Mouse (Mus musculus): ENCODE results near the gene Trim12c. TPM values are rescaled to one million over a fixed set of nuclear protein-coding genes. Genes with fewer than 3 reads are reported as not detected.

Gene Trim12c
- total RNA-seq (2014; fragmentation: Nextera tagmentation), result 20.3 and 20.5 TPM in 2 replicates
- 45.8 and 61.2 TPM in 2 replicates for total RNA-seq (2017)
- polyA plus RNA-seq (2012), result 0.68 and 1.3 TPM in 2 replicates

DNA sequence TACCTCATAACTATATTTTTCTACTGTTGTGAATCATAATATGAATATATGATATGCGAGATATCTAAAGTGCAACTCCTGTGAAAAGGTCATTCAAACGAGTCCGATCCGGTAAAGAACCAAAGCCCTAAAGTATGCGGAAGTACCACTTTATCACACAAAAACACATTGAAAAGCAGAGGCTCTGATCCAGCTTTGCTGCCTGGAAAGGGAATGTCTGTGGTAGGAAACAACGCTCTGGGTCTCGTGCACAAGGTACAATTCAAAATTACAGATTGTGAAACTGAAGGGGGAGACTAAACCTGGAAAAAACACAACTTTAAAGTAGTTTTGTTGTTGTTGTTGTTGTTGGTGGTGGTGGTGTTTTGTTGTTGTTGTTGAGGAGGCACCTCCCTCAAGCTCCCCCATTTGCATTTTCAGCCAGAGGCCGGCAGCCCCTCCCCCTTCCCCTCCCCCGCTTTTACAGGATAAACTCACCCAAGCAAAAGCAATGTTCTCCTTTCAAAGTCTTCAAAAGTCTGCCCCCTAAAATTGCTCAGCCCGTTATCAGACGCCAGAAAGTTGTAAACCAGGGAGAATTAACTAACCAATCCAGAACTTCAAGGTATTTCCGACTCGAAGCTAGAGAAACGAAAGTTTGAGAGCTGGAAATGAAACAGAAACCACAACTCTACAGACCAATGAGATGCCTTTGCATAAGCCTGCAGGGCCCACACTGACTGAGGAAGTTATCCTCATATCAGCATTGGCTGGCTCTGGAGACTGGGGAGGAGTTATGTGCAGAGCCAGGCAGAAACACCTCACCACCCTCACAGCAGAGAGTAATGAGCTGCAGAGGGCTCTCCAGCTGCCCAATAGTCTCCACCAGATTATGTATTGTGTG, at the start of gene Trim12c:
Gene Trim12c (minus strand): TSS at position 646 of the 883 bp plus-strand sequence.
- DNase-seq (ENCODE audit: low spot score) (peak; percentile 67), ATAC-seq (ENCODE audit: extremely low read depth, insufficient number of reproducible peaks, low FRiP score, poor library complexity, severe bottlenecking) (peak; percentile 99)
- H3K4me1 ChIP-seq (ENCODE audit: insufficient read depth, low read depth, low read length), result peaks cover 9% of the 10 kb centered on the region; the same call in 1 of the 2 replicates
- no peaks in the 10 kb centered on the region for H3K27me3 ChIP-seq (ENCODE audit: insufficient read depth, low read length)
- no peaks in the 10 kb centered on the region for H3K9me3 ChIP-seq (replicated peaks)
- TF ChIP-seq TAL1 (conservative IDR thresholded peaks at IDR 0.05; ENCODE audit: low read depth, low read length) (peak; percentile 58), POLR2AphosphoS5 (IDR thresholded peaks at IDR 0.05; ENCODE audit: insufficient replicate concordance, low read depth, low read length) (no peak), CTCF (IDR thresholded peaks at IDR 0.05; ENCODE audit: low read depth, low read length) (no peak)
- peak within 1 kb of the TSS; percentile 69 for H3K4me3 ChIP-seq (ENCODE audit: low read depth, low read length)
- H3K36me3 ChIP-seq (replicated peaks), result peaks cover 2% of the 10 kb centered on the region

DNA sequence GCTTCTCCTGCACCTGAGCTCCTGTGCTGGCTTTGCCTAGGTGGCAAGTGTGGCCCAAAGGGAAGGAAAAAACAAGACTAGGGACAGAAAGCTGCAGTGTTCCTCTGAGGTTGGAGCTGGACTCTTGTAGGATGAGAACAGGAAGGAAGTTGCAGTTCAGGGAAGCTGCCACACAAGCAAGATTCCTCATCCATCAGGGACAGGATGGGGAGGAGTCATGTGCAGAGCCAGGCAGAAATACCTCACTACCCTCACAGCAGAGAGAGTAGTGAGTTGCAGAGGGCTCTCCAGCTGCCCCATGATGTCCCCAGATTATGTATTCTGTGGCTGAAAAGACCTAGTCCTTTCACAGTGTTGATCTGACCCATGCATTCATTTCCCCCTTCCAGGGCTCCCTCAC, 48.0 kb upstream of the Trim12c start:
- Histone ChIP-seq H3K36me3 (replicated peaks) (no peaks in the 10 kb centered on the region), H3K4me1 (ENCODE audit: insufficient read depth, low read depth, low read length) (no peaks in the 10 kb centered on the region; the same call in 1 of the 2 replicates), H3K4me3 (ENCODE audit: low read depth, low read length) (no peak overlapping the region), H3K27me3 (ENCODE audit: insufficient read depth, low read length) (no peaks in the 10 kb centered on the region), H3K9me3 (replicated peaks) (no peaks in the 10 kb centered on the region)
- DNase-seq (ENCODE audit: low spot score) (no peak), ATAC-seq (ENCODE audit: extremely low read depth, insufficient number of reproducible peaks, low FRiP score, poor library complexity, severe bottlenecking) (no peak)
- TF ChIP-seq GATA2 (IDR thresholded peaks at IDR 0.05; ENCODE audit: borderline replicate concordance, low read depth, low read length) (no peak), GATA1 (IDR thresholded peaks at IDR 0.05; ENCODE audit: borderline replicate concordance, low read length) (no peak), TAL1 (conservative IDR thresholded peaks at IDR 0.05; ENCODE audit: low read depth, low read length) (no peak), CTCF (IDR thresholded peaks at IDR 0.05; ENCODE audit: low read depth, low read length) (no peak), POLR2AphosphoS5 (IDR thresholded peaks at IDR 0.05; ENCODE audit: insufficient replicate concordance, low read depth, low read length) (no peak)

GRCm38 (mm10) chr7:104400698-104401097, 47.5 kb upstream of the Trim12c start, which contains the start of gene Trim30c:
Gene Trim30c (minus strand): TSS chr7:104400837.
- H3K9me3 ChIP-seq (replicated peaks), result no peaks in the 10 kb centered on the region
- no peak within 1 kb of the TSS for H3K4me3 ChIP-seq (ENCODE audit: low read depth, low read length)
- DNase-seq (ENCODE audit: low spot score) (no peak), ATAC-seq (ENCODE audit: extremely low read depth, insufficient number of reproducible peaks, low FRiP score, poor library complexity, severe bottlenecking) (no peak)
- H3K36me3 ChIP-seq (replicated peaks), result no peaks in the 10 kb centered on the region
- no peaks in the 10 kb centered on the region for H3K27me3 ChIP-seq (ENCODE audit: insufficient read depth, low read length)
- H3K4me1 ChIP-seq (ENCODE audit: insufficient read depth, low read depth, low read length), result no peaks in the 10 kb centered on the region; the same call in 1 of the 2 replicates
- TF ChIP-seq GATA1 (IDR thresholded peaks at IDR 0.05; ENCODE audit: borderline replicate concordance, low read length), result no peak
- TF ChIP-seq CTCF (IDR thresholded peaks at IDR 0.05; ENCODE audit: low read depth, low read length), result no peak
- TF ChIP-seq POLR2AphosphoS5 (IDR thresholded peaks at IDR 0.05; ENCODE audit: insufficient replicate concordance, low read depth, low read length), result no peak
- no peak for TF ChIP-seq TAL1 (conservative IDR thresholded peaks at IDR 0.05; ENCODE audit: low read depth, low read length)
- TF ChIP-seq GATA2 (IDR thresholded peaks at IDR 0.05; ENCODE audit: borderline replicate concordance, low read depth, low read length), result no peak

DNA sequence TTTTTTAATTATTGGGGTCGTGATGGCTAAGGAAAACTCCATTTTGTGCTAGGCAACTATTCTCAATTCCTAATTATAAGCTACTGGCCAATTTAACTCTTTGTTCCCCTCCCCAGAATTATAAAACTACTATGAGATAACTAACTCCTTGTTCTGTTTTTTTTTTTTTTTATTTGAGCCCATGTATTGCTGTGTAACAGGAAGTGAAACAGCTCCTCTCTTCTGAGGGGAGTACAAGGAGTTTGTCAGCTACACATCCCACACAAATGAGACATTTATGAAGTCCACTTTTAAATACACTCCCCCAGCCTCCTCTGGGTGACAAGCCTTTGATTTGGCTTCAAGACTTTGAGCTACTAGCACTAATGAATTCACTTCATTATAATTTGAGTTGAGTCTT, 45.3 kb upstream of the Trim12c start:
- DNase-seq (ENCODE audit: low spot score), result no peak

DNA sequence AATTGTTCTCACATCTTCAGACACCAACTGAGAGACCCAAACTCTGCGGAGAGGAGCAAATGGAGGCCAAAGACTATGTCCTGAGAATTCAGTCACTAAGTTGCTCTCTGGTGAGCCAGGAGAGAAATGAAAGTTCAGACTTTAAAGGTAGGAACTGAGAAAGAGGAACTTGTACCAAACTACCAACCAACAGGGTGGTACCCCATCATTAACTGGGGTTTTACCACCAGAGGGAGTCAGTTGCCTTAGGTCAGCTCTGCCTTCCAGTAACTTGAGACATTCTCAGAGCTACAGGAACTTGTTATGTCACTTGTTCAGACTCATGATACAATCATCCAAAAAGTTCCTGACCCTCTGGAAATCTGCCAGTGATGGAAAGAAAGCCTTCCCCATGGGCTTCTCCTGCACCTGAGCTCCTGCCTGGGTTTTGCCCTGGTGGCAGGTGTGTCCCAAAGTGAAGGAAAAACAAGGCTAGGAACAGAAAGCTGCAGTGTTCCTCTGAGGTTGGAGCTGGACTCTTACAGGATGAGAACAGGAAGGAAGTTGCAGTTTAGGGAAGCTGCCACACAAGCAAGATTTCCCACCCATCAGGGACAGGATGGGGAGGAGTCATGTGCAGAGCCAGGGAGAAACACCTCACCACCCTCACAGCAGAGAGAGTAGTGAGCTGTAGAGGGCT, 16.7 kb upstream of the Trim12c start, which contains the start of gene Trim30b:
Gene Trim30b (minus strand): TSS at position 149 of the 679 bp plus-strand sequence.
- H3K4me3 ChIP-seq (ENCODE audit: low read depth, low read length), result no peak within 1 kb of the TSS
- H3K4me1 ChIP-seq (ENCODE audit: insufficient read depth, low read depth, low read length), result no peaks in the 10 kb centered on the region
- DNase-seq (ENCODE audit: low spot score), result no peak
- no peak for ATAC-seq (ENCODE audit: extremely low read depth, insufficient number of reproducible peaks, low FRiP score, poor library complexity, severe bottlenecking)
- no peak for TF ChIP-seq CTCF (IDR thresholded peaks at IDR 0.05; ENCODE audit: low read depth, low read length)
- TF ChIP-seq GATA1 (IDR thresholded peaks at IDR 0.05; ENCODE audit: borderline replicate concordance, low read length), result no peak
- no peak for TF ChIP-seq TAL1 (conservative IDR thresholded peaks at IDR 0.05; ENCODE audit: low read depth, low read length)
- no peak for TF ChIP-seq POLR2AphosphoS5 (IDR thresholded peaks at IDR 0.05; ENCODE audit: insufficient replicate concordance, low read depth, low read length)
- no peaks in the 10 kb centered on the region for H3K27me3 ChIP-seq (ENCODE audit: insufficient read depth, low read length)
- no peaks in the 10 kb centered on the region for H3K36me3 ChIP-seq (replicated peaks)
- no peaks in the 10 kb centered on the region for H3K9me3 ChIP-seq (replicated peaks)

More for the DNA sequence above, 45.3 kb upstream of the Trim12c start:
- H3K27me3 ChIP-seq (ENCODE audit: insufficient read depth, low read length), result no peaks in the 10 kb centered on the region
- TF ChIP-seq GATA1 (IDR thresholded peaks at IDR 0.05; ENCODE audit: borderline replicate concordance, low read length) (no peak), POLR2AphosphoS5 (IDR thresholded peaks at IDR 0.05; ENCODE audit: insufficient replicate concordance, low read depth, low read length) (no peak), TAL1 (conservative IDR thresholded peaks at IDR 0.05; ENCODE audit: low read depth, low read length) (no peak), GATA2 (IDR thresholded peaks at IDR 0.05; ENCODE audit: borderline replicate concordance, low read depth, low read length) (no peak), CTCF (IDR thresholded peaks at IDR 0.05; ENCODE audit: low read depth, low read length) (no peak)
- no peak overlapping the region for H3K4me3 ChIP-seq (ENCODE audit: low read depth, low read length)
- H3K36me3 ChIP-seq (replicated peaks), result no peaks in the 10 kb centered on the region
- no peak for ATAC-seq (ENCODE audit: extremely low read depth, insufficient number of reproducible peaks, low FRiP score, poor library complexity, severe bottlenecking)
- peaks cover 3% of the 10 kb centered on the region for H3K9me3 ChIP-seq (replicated peaks)
- no peaks in the 10 kb centered on the region for H3K4me1 ChIP-seq (ENCODE audit: insufficient read depth, low read depth, low read length)

DNA sequence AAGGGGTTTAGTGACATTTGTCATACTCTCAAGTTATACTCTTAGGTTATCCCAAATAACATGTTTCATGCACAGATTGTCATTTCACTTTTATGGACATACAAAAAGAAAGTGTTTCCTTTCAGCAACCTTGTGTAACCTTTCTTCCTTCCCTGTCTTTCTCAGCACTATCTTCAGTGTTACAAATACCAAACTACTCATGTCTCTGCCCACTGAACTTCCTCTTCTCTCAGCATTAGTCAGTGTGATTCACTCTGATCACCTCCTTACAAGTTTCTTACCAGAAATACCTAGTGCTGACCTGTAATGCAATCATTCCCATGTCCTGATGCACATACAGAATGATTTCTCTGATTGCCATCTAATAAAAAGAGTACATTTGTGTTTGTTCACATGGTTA, 13.2 kb upstream of the Trim12c start:
- TF ChIP-seq CTCF (IDR thresholded peaks at IDR 0.05; ENCODE audit: low read depth, low read length) (no peak), TAL1 (conservative IDR thresholded peaks at IDR 0.05; ENCODE audit: low read depth, low read length) (no peak), POLR2AphosphoS5 (IDR thresholded peaks at IDR 0.05; ENCODE audit: insufficient replicate concordance, low read depth, low read length) (no peak), GATA1 (IDR thresholded peaks at IDR 0.05; ENCODE audit: borderline replicate concordance, low read length) (no peak)
- ATAC-seq (ENCODE audit: extremely low read depth, insufficient number of reproducible peaks, low FRiP score, poor library complexity, severe bottlenecking), result no peak
- no peaks in the 10 kb centered on the region for H3K9me3 ChIP-seq (replicated peaks)
- no peaks in the 10 kb centered on the region for H3K4me1 ChIP-seq (ENCODE audit: insufficient read depth, low read depth, low read length)
- DNase-seq (ENCODE audit: low spot score), result no peak
- no peak overlapping the region for H3K4me3 ChIP-seq (ENCODE audit: low read depth, low read length)
- no peaks in the 10 kb centered on the region for H3K36me3 ChIP-seq (replicated peaks)
- H3K27me3 ChIP-seq (ENCODE audit: insufficient read depth, low read length), result peaks cover 4% of the 10 kb centered on the region; the same call in 1 of the 2 replicates
